Mouse (Mus musculus) forebrain, embryonic 12.5 days (tissue): ENCODE measurements around the gene Gm10031. TPM values are rescaled to one million over a fixed set of nuclear protein-coding genes. Genes with fewer than 3 reads are reported as not detected.

Experiments
- ATAC-seq: fragments of 200-750 bp; cut with Nextera tagmentation; 2 replicates; pipeline ENCODE4 v1.8.0; 2017; ENCODE audit warnings: moderate TSS enrichment; ENCODE audit not compliant: low FRiP score
- H3K27ac ChIP-seq: fragments of 300-500 bp; sonication (generic); 2 replicates; pipeline ENCODE4 v1.5.1; 2016; ENCODE audit warnings: mild to moderate bottlenecking
- H3K27me3 ChIP-seq: fragments of 300-500 bp; sonication (generic); 2 replicates; pipeline ENCODE4 v1.6.1; 2016; ENCODE audit warnings: mild to moderate bottlenecking
- H3K36me3 ChIP-seq: fragments of 300-500 bp; sonication (generic); replicated peaks from 2 replicates; pipeline ENCODE4 v1.6.1; 2016; ENCODE audit warnings: mild to moderate bottlenecking
- H3K4me1 ChIP-seq: fragments of 300-500 bp; sonication (generic); 2 replicates; pipeline ENCODE4 v1.6.1; 2016
- H3K4me2 ChIP-seq: fragments of 300-500 bp; sonication (generic); 2 replicates; pipeline ENCODE4 v1.6.1; 2016; ENCODE audit warnings: mild to moderate bottlenecking, moderate library complexity
- H3K4me3 ChIP-seq: fragments of 300-500 bp; sonication (generic); replicated peaks from 2 replicates; pipeline ENCODE4 v1.5.1; 2016; ENCODE audit warnings: mild to moderate bottlenecking
- H3K9ac ChIP-seq: fragments of 300-500 bp; sonication (generic); 2 replicates; pipeline ENCODE4 v1.6.1; 2016; ENCODE audit warnings: mild to moderate bottlenecking
- H3K9me3 ChIP-seq: fragments of 300-500 bp; sonication (generic); 2 replicates; pipeline ENCODE4 v1.6.1; 2016
- WGBS: fragments of 180-500 bp; shearing (Covaris S2); methylation state at CpG from one replicate; pipeline ENCODE4 v1.1.7; 2016; 5-methylcytosine and 5-hydroxymethylcytosine counted together
- polyA plus RNA-seq: library from polyadenylated mRNA; unstranded; fragments of >200 nt; fragmentation: Nextera tagmentation; extraction: Ambion mirVana; gene quantifications from 2 replicates; pipeline ENCODE4 v1.2.1, GENCODE M21; 2016

Gene Gm10031
- polyA plus RNA-seq, 1 experiment from 2014 or later: 0.40 TPM

- Histone ChIP-seq H3K27ac (peak overlapping the region; percentile 93), H3K27me3 (peaks cover 3% of the 10 kb centered on the region; the same call in 1 of the 2 replicates), H3K4me2 (peak overlapping the region; percentile 69), H3K36me3 (no peaks in the 10 kb centered on the region), H3K9ac (peak overlapping the region; percentile 97), H3K9me3 (no peaks in the 10 kb centered on the region), H3K4me3 (peak overlapping the region; percentile 95), H3K4me1 (peaks cover 8% of the 10 kb centered on the region)
- under 1% methylated on average over 60 of the region's 66 CpGs for WGBS
- ATAC-seq: peak; percentile 74
Observed at GRCm38 (mm10) chr1:156558950-156559640, 35.3 kb downstream of the Gm10031 start.

GRCm38 (mm10) chr1:156559641-156560020, 35.8 kb downstream of the Gm10031 start:
- peaks cover 8% of the 10 kb centered on the region for H3K4me1 ChIP-seq
- H3K27ac ChIP-seq: peak overlapping the region; percentile 93; the same call in 1 of the 2 replicates

DNA sequence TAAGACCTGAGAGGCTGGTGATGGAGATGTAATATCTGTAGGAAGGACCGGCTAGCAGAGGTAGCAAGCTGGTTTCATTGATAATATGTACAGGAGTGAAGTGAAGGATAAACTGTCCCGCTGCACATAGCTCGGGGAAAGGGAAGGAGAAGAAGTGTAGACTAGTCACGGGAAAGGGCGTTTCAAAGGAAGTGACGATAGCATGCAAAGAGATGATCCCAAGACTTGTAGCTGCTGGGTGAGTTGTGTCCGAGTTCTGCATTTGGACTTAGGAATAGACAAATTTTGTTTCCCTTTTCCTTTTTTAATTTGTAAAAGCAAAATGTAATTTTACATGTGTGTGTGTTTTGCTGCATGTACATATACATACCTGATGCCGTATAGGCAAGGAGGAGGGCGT, 36.7 kb downstream of the Gm10031 start:
- Histone ChIP-seq H3K4me1 (peaks cover 8% of the 10 kb centered on the region), H3K27ac (no peak overlapping the region), H3K4me3 (no peak overlapping the region), H3K36me3 (no peaks in the 10 kb centered on the region), H3K4me2 (0 out of 2 replicates have a peak overlapping the region, but pooled peaks have one; percentile 69), H3K9ac (no peak overlapping the region), H3K9me3 (no peaks in the 10 kb centered on the region), H3K27me3 (peaks cover 3% of the 10 kb centered on the region; the same call in 1 of the 2 replicates)
- no peak for ATAC-seq
- WGBS: 95% methylated on average over 9 of the region's 9 CpGs

More at GRCm38 (mm10) chr1:156559641-156560020, 35.8 kb downstream of the Gm10031 start:
- Histone ChIP-seq H3K27me3 (peaks cover 3% of the 10 kb centered on the region; the same call in 1 of the 2 replicates), H3K36me3 (no peaks in the 10 kb centered on the region), H3K4me2 (peak overlapping the region; percentile 69), H3K9me3 (no peaks in the 10 kb centered on the region), H3K4me3 (peak overlapping the region; percentile 95), H3K9ac (peak overlapping the region; percentile 97)
- ATAC-seq: no peak
- 20% methylated on average over 8 of the region's 8 CpGs for WGBS

DNA sequence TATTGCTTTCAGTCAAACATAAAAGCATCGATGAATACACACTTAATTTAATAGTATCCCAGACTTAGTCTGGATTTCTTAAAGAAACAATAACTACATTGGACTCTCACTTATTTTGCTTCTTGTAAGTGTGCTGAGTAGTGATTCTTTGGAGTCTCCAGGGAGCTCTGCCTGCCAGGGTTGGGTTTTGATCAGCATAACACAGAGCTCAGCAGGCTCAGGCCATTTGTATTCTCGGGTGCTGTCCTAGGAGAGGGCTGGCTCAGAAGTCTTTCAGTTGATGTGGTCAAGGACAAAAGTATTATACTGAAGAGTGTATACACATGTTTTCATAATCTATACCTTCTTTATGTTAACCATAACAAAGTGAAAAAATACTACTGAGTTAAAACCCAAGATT, 41.5 kb downstream of the Gm10031 start:
- Histone ChIP-seq H3K27me3 (no peaks in the 10 kb centered on the region), H3K4me1 (peaks cover under 1% of the 10 kb centered on the region; the same call in 1 of the 2 replicates), H3K4me2 (no peak overlapping the region), H3K36me3 (no peaks in the 10 kb centered on the region), H3K27ac (no peak overlapping the region), H3K9me3 (no peaks in the 10 kb centered on the region), H3K9ac (no peak overlapping the region), H3K4me3 (no peak overlapping the region)
- WGBS: 62% methylated on average over 2 of the region's 2 CpGs
- no peak for ATAC-seq

- Histone ChIP-seq H3K27ac (no peak overlapping the region), H3K9ac (no peak overlapping the region), H3K4me3 (no peak overlapping the region), H3K4me2 (no peak overlapping the region), H3K4me1 (no peaks in the 10 kb centered on the region), H3K9me3 (no peaks in the 10 kb centered on the region), H3K27me3 (no peaks in the 10 kb centered on the region), H3K36me3 (no peaks in the 10 kb centered on the region)
- no peak for ATAC-seq
- WGBS: 93% methylated on average over 3 of the region's 3 CpGs
Observed at GRCm38 (mm10) chr1:156566132-156566531, 42.3 kb downstream of the Gm10031 start.

- no peak overlapping the region for H3K4me2 ChIP-seq
- H3K4me1 ChIP-seq: no peaks in the 10 kb centered on the region
- H3K27me3 ChIP-seq: no peaks in the 10 kb centered on the region
- no peak overlapping the region for H3K4me3 ChIP-seq
- H3K27ac ChIP-seq: no peak overlapping the region
- no peak for ATAC-seq
- no peaks in the 10 kb centered on the region for H3K9me3 ChIP-seq
- WGBS: 90% methylated on average over 4 of the region's 4 CpGs
- H3K36me3 ChIP-seq: no peaks in the 10 kb centered on the region
- H3K9ac ChIP-seq: no peak overlapping the region
Observed at GRCm38 (mm10) chr1:156569615-156570014, 45.8 kb downstream of the Gm10031 start.

DNA sequence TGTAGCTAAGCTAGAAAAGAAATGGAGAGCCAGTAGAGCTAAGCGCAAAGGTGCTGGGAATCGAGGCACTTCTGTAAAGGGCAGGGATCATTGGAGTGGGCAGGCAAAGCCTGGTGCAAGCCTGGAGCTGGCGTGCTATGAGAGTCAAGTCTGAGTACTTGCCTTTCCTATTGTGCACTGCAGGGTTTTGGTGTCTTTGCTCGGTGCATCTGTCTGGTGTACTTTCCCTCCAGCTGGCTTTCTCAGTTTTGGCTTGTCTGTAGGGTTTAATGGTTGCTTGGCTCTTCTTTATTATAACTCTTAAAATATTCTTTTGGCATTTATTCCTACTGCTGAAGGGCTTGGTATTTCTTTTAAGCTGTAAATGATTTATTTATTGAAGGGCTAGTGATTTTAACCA, 49.1 kb downstream of the Gm10031 start:
- WGBS: 85% methylated on average over 4 of the region's 4 CpGs
- H3K27ac ChIP-seq: no peak overlapping the region

More for the DNA sequence above, 49.1 kb downstream of the Gm10031 start:
- no peak overlapping the region for H3K4me3 ChIP-seq
- H3K36me3 ChIP-seq: no peaks in the 10 kb centered on the region
- H3K27me3 ChIP-seq: no peaks in the 10 kb centered on the region
- H3K9ac ChIP-seq: no peak overlapping the region
- no peaks in the 10 kb centered on the region for H3K9me3 ChIP-seq
- no peaks in the 10 kb centered on the region for H3K4me1 ChIP-seq
- no peak overlapping the region for H3K4me2 ChIP-seq
- ATAC-seq: no peak

Other genes starting within 250 kb of the Gm10031 start
- gene Tdrd5, start 220.3 kb upstream of the Gm10031 start, polyA plus RNA-seq: 0.14 and 1.0 TPM in 2 replicates
- gene Nphs2, start 213.3 kb upstream of the Gm10031 start, polyA plus RNA-seq: 0.08 and 0.23 TPM in 2 replicates
- 688 and 695 TPM in 2 replicates for gene Gm2000, start 158.0 kb upstream of the Gm10031 start, polyA plus RNA-seq
- 0.19 TPM in 1 of 2 replicates, not detected in the other for gene Axdnd1, start 102.9 kb upstream of the Gm10031 start, polyA plus RNA-seq
- gene Soat1, start 49.7 kb upstream of the Gm10031 start, polyA plus RNA-seq: 17.6 and 19.6 TPM in 2 replicates
- gene Abl2, start 34.8 kb downstream of the Gm10031 start, polyA plus RNA-seq: 6.6 and 7.2 TPM in 2 replicates
- 4.1 and 5.3 TPM in 2 replicates for gene Tor3a, start 150.3 kb downstream of the Gm10031 start, polyA plus RNA-seq
- 24.6 and 26.8 TPM in 2 replicates for gene Fam20b, start 195.1 kb downstream of the Gm10031 start, polyA plus RNA-seq